Mouse (Mus musculus) CH12.LX (cell line): ENCODE measurements around the gene Pkm. TPM values are rescaled to one million over a fixed set of nuclear protein-coding genes. Genes with fewer than 3 reads are reported as not detected.

Experiments
- DNase-seq: peaks from one replicate; pipeline ENCODE4 v3.0.0-alpha.2; 2013; ENCODE audit errors: extremely low read depth
- H3K27ac ChIP-seq: 2 replicates; pipeline ENCODE4 v1.5.1; 2012; ENCODE audit warnings: low read depth, mild to moderate bottlenecking, control low read depth, moderate library complexity; ENCODE audit not compliant: insufficient read depth
- H3K27me3 ChIP-seq: replicated peaks from 2 replicates; pipeline ENCODE3; 2012; ENCODE audit warnings: inconsistent platforms
- H3K36me3 ChIP-seq, 2 experiments: replicated peaks in 1 of 2; 2 replicates each; pipeline versions ENCODE3 to v1.6.1; 2012; ENCODE audit warnings: inconsistent platforms in 1 of 2, low read length in 1 of 2, mild to moderate bottlenecking in 1 of 2, mixed read lengths in 1 of 2, moderate library complexity in 1 of 2; ENCODE audit not compliant: control insufficient read depth in 1 of 2, insufficient read depth in 1 of 2
- H3K4me1 ChIP-seq, 2 experiments: 2 replicates each; pipeline ENCODE4 v1.6.1; 2012; ENCODE audit warnings: inconsistent platforms in 1 of 2, moderate library complexity in 1 of 2; ENCODE audit not compliant: insufficient read depth in 2 of 2, control insufficient read depth in 1 of 2
- H3K4me2 ChIP-seq: 2 replicates; pipeline ENCODE4 v1.6.1; 2012; ENCODE audit warnings: low read depth, mild to moderate bottlenecking, control low read depth; ENCODE audit not compliant: poor library complexity, insufficient read depth, severe bottlenecking
- H3K4me3 ChIP-seq, 3 experiments: fragments of 150-350 bp in 1 of 3; sonication (generic) in 1 of 3; replicated peaks in 1 of 3; 2 replicates each; pipeline versions ENCODE3 to v1.5.1; 2011 to 2012; ENCODE audit warnings: low read depth in 2 of 3, low read length in 2 of 3, mild to moderate bottlenecking in 2 of 3, moderate library complexity in 2 of 3, control low read depth in 1 of 3, improper control_type of control experiment in 1 of 3, inconsistent platforms in 1 of 3, mixed read lengths in 1 of 3; ENCODE audit not compliant: poor library complexity in 1 of 3
- H3K79me2 ChIP-seq: replicated peaks from 2 replicates; pipeline ENCODE4 v1.6.1; 2012; ENCODE audit warnings: mild to moderate bottlenecking, moderate library complexity; ENCODE audit not compliant: control insufficient read depth, poor library complexity, insufficient read depth, severe bottlenecking; ENCODE audit errors: extremely low read depth
- H3K9ac ChIP-seq: 2 replicates; pipeline ENCODE4 v1.6.1; 2012; ENCODE audit warnings: low read depth, mild to moderate bottlenecking, control low read depth, moderate library complexity; ENCODE audit not compliant: insufficient read depth
- H3K9me3 ChIP-seq: replicated peaks from 2 replicates; pipeline ENCODE3; 2012; ENCODE audit warnings: low read length, inconsistent platforms, mixed read lengths
- CHD1 ChIP-seq: IDR thresholded peaks from 2 replicates; pipeline ENCODE4 v1.6.1; 2012; ENCODE audit warnings: low read depth, low read length, improper control_type of control experiment, inconsistent platforms
- CTCF ChIP-seq, 2 experiments: IDR thresholded peaks in 1 of 2; conservative IDR thresholded peaks in 1 of 2; 2 replicates each; pipeline ENCODE4 v1.5.1; 2011 to 2012; ENCODE audit warnings: low read depth in 2 of 2, low read length in 2 of 2, improper control_type of control experiment in 1 of 2, inconsistent platforms in 1 of 2, mild to moderate bottlenecking in 1 of 2, moderate library complexity in 1 of 2
- ETS1 ChIP-seq: conservative IDR thresholded peaks from 2 replicates; pipeline ENCODE4 v1.6.1; 2012; ENCODE audit warnings: low read depth, mild to moderate bottlenecking, inconsistent platforms, low read length, improper control_type of control experiment, moderate library complexity
- GABPA ChIP-seq: IDR thresholded peaks from 2 replicates; pipeline ENCODE4 v1.6.1; 2012; ENCODE audit warnings: low read depth, low read length, improper control_type of control experiment, inconsistent platforms; ENCODE audit not compliant: insufficient replicate concordance
- HCFC1 ChIP-seq: IDR thresholded peaks from 2 replicates; pipeline ENCODE4 v1.6.1; 2012; ENCODE audit warnings: low read depth, mild to moderate bottlenecking, inconsistent platforms, low read length, improper control_type of control experiment
- IRF4 ChIP-seq: IDR thresholded peaks from 2 replicates; pipeline ENCODE4 v1.6.1; 2014; ENCODE audit warnings: low read depth, mild to moderate bottlenecking, inconsistent platforms, low read length, improper control_type of control experiment
- JUN ChIP-seq: IDR thresholded peaks from 2 replicates; pipeline ENCODE4 v1.6.1; 2011; ENCODE audit warnings: low read depth, mild to moderate bottlenecking, low read length, improper control_type of control experiment, moderate library complexity; ENCODE audit not compliant: insufficient read depth
- MAFK ChIP-seq: IDR thresholded peaks from 2 replicates; pipeline ENCODE4 v1.6.1; 2011; ENCODE audit warnings: low read length, improper control_type of control experiment; ENCODE audit not compliant: insufficient replicate concordance
- MAZ ChIP-seq: IDR thresholded peaks from 2 replicates; pipeline ENCODE4 v1.6.1; 2012; ENCODE audit warnings: low read depth, mild to moderate bottlenecking, inconsistent platforms, low read length, improper control_type of control experiment, moderate library complexity
- MYC ChIP-seq: IDR thresholded peaks from 2 replicates; pipeline ENCODE4 v1.6.1; 2011; ENCODE audit warnings: low read depth, mild to moderate bottlenecking, improper control_type of control experiment, low read length
- NELFE ChIP-seq: IDR thresholded peaks from 2 replicates; pipeline ENCODE4 v1.6.1; 2011; ENCODE audit warnings: low read depth, low read length, improper control_type of control experiment
- NRF1 ChIP-seq: IDR thresholded peaks from 2 replicates; pipeline ENCODE4 v1.6.1; 2014; ENCODE audit warnings: low read depth, mild to moderate bottlenecking, inconsistent platforms, low read length, improper control_type of control experiment, moderate library complexity
- PAX5 ChIP-seq: IDR thresholded peaks from 2 replicates; pipeline ENCODE4 v1.6.1; 2012; ENCODE audit warnings: low read length, inconsistent platforms, mixed read lengths
- RCOR1 ChIP-seq: conservative IDR thresholded peaks from 2 replicates; pipeline ENCODE4 v1.6.1; 2012; ENCODE audit warnings: low read depth, mild to moderate bottlenecking, inconsistent platforms, low read length, improper control_type of control experiment
- SIN3A ChIP-seq: IDR thresholded peaks from 2 replicates; pipeline ENCODE4 v1.6.1; 2012; ENCODE audit warnings: low read length, improper control_type of control experiment, inconsistent platforms
- TBP ChIP-seq: conservative IDR thresholded peaks from 2 replicates; pipeline ENCODE4 v1.6.1; 2011; ENCODE audit warnings: low read depth, low read length, improper control_type of control experiment
- TCF12 ChIP-seq: IDR thresholded peaks from 2 replicates; pipeline ENCODE4 v1.6.1; 2014; ENCODE audit warnings: low read depth, mild to moderate bottlenecking, inconsistent platforms, low read length, improper control_type of control experiment
- ZKSCAN1 ChIP-seq: IDR thresholded peaks from 2 replicates; pipeline ENCODE4 v1.6.1; 2012; ENCODE audit warnings: low read depth, inconsistent platforms, low read length, improper control_type of control experiment, borderline replicate concordance
- ZMIZ1 ChIP-seq: IDR thresholded peaks from 2 replicates; pipeline ENCODE4 v1.6.1; 2012; ENCODE audit warnings: low read depth, mild to moderate bottlenecking, inconsistent platforms, low read length, improper control_type of control experiment
- ZNF384 ChIP-seq: IDR thresholded peaks from 2 replicates; pipeline ENCODE4 v1.6.1; 2012; ENCODE audit warnings: low read depth, low read length, improper control_type of control experiment, inconsistent platforms
- dilution Hi-C: fragments of 300-500 bp; cut with MboI; formaldehyde crosslinking; loops from 2 replicates; pipeline ENCODE4 v1.14.3; 2020; ENCODE audit warnings: low sequenced_read_pairs; ENCODE audit not compliant: extremely low pct_unique_long_range_greater_than_20kb, extremely low pct_ligation_motif_present
- in situ Hi-C: fragments of 300-500 bp; cut with MboI; formaldehyde crosslinking; loops from 3 replicates; pipeline ENCODE4 v1.14.3; 2019; ENCODE audit warnings: low sequenced_read_pairs, low pct_ligation_motif_present, low pct_unique_long_range_greater_than_20kb, mixed read lengths
- polyA plus RNA-seq: library from polyadenylated mRNA; unstranded; fragments of >175 nt; gene quantifications from 2 replicates; pipeline ENCODE4 v1.2.1, GENCODE M21; 2012; ENCODE audit warnings: low read depth; ENCODE audit not compliant: insufficient read length
- total RNA-seq, 2 experiments: library from RNA; depleted of rRNA; stranded (reverse); fragments of 300-350 nt in 1 of 2; fragments of >200 nt in 1 of 2; gene quantifications; 2 replicates each; pipeline ENCODE4 v1.2.3; 2012 to 2014

Gene Pkm
- total and polyA plus RNA-seq, 3 experiments = 1,827 to 2,828 (median 2,304) TPM

- H3K4me2 ChIP-seq = no peak overlapping the region
- in situ Hi-C loops = no loop called here
- TF ChIP-seq IRF4 (no peak), CTCF (conservative IDR thresholded peaks at IDR 0.05 in 1 of 2, IDR thresholded peaks at IDR 0.05 in 1 of 2; ENCODE audit: low read depth in 2 of 2, low read length in 2 of 2) (no peak), CHD1 (no peak), JUN (no peak), GABPA (no peak), SIN3A (no peak), NELFE (no peak), TCF12 (no peak), MAZ (no peak), MYC (no peak), TBP (no peak), NRF1 (no peak), MAFK (no peak), ETS1 (no peak), RCOR1 (no peak), PAX5 (no peak), HCFC1 (no peak), ZMIZ1 (no peak), ZKSCAN1 (no peak)
- TF ChIP-seq, all 38 proteins: peak for 0
- H3K4me3 ChIP-seq = no peak overlapping the region
- peaks cover 0 to 19% of the 10 kb centered on the region in 2 experiments; a peak in 2 of 4 replicates for H3K4me1 ChIP-seq
- no peak overlapping the region for H3K27ac ChIP-seq
- H3K9me3 ChIP-seq = no peaks in the 10 kb centered on the region
- H3K27me3 ChIP-seq = no peaks in the 10 kb centered on the region
- H3K79me2 ChIP-seq = peaks cover 18% of the 10 kb centered on the region
- peaks cover 9 to 22% of the 10 kb centered on the region in 2 experiments for H3K36me3 ChIP-seq
- dilution Hi-C loops = no loop called here
- no peak overlapping the region for H3K9ac ChIP-seq
- no peak for DNase-seq
Observed at GRCm38 (mm10) chr9:59653371-59653770, 2.8 kb upstream of the Pkm start.

GRCm38 (mm10) chr9:59654450-59654983 lies 1.7 kb upstream of the Pkm start:
- no peaks in the 10 kb centered on the region for H3K27me3 ChIP-seq
- H3K4me2 ChIP-seq = no peak overlapping the region
- H3K27ac ChIP-seq = no peak overlapping the region
- H3K9me3 ChIP-seq = no peaks in the 10 kb centered on the region
- H3K36me3 ChIP-seq = peaks cover 3 to 16% of the 10 kb centered on the region in 2 experiments
- dilution Hi-C loops = no loop called here
- no peak overlapping the region for H3K9ac ChIP-seq
- H3K4me3 ChIP-seq = no peak overlapping the region
- in situ Hi-C loops = no loop called here
- no peak for TF ChIP-seq ZNF384
- peaks cover 0 to 20% of the 10 kb centered on the region in 2 experiments; a peak in 2 of 4 replicates for H3K4me1 ChIP-seq
- no peak for DNase-seq
- H3K79me2 ChIP-seq = peaks cover 27% of the 10 kb centered on the region
